Mouse (Mus musculus) lung, adult 2 months (tissue): ENCODE data around the gene Osbp.

Source experiments
- CTCF ChIP-seq: fragments of 200-500 bp; IDR thresholded peaks from 2 replicates; pipeline ENCODE4 v1.5.1; 2011; ENCODE audit warnings: mild to moderate bottlenecking, low read length, control low read depth; ENCODE audit not compliant: insufficient read depth
- POLR2A ChIP-seq: fragments of 200-500 bp; IDR thresholded peaks from 2 replicates; pipeline ENCODE4 v1.6.1; 2011; ENCODE audit warnings: low read depth, mild to moderate bottlenecking, control low read depth, low read length, borderline replicate concordance; ENCODE audit errors: extremely low read depth

- TF ChIP-seq CTCF (no peak), POLR2A (no peak)
Measured at GRCm38 (mm10) chr19:11975683-11976082, 9.9 kb downstream of the Osbp start.
